Mouse (Mus musculus): ENCODE measurements at regions not wholly inside any gene's neighbourhood (a gene's known extent, or its start where the extent isn't known, plus 50 kb on each side); places are given as distances from the start of the nearest gene placed in this dataset.
"Not testable (repeated sequence)": the region's sequence is repeated elsewhere in the genome, so short reads cannot be mapped to it uniquely, and the experiment has no call there.

- Histone ChIP-seq H3K4me3 (no peak overlapping the region), H3K9ac (no peak overlapping the region), H3K9me3 (replicated peaks) (no peaks in the 10 kb centered on the region), H3K4me2 (replicated peaks) (no peak overlapping the region), H3K27ac (no peak overlapping the region), H3K4me1 (no peaks in the 10 kb centered on the region), H3K36me3 (no peaks in the 10 kb centered on the region), H3K27me3 (no peaks in the 10 kb centered on the region)
- no peak for ATAC-seq (ENCODE audit: low FRiP score)
- 89% methylated on average over 1 of the region's 1 CpGs for WGBS
Observed at GRCm38 (mm10) chr6:6496789-6497188, 81.7 kb downstream of the Sem1 start.

GRCm38 (mm10) chr6:6496336-6496735 is 82.1 kb downstream of the Sem1 start:
- H3K27me3 ChIP-seq: no peaks in the 10 kb centered on the region
- H3K9ac ChIP-seq: no peak overlapping the region
- no peak for ATAC-seq (ENCODE audit: low FRiP score)
- H3K4me2 ChIP-seq (replicated peaks): no peak overlapping the region
- no peaks in the 10 kb centered on the region for H3K36me3 ChIP-seq
- WGBS: 93% methylated on average over 4 of the region's 4 CpGs
- H3K4me1 ChIP-seq: no peaks in the 10 kb centered on the region
- no peak overlapping the region for H3K4me3 ChIP-seq
- no peaks in the 10 kb centered on the region for H3K9me3 ChIP-seq (replicated peaks)
- no peak overlapping the region for H3K27ac ChIP-seq

- H3K4me2 ChIP-seq (replicated peaks): no peak overlapping the region
Observed at GRCm38 (mm10) chr6:6488191-6488590, 90.3 kb downstream of the Sem1 start.

GRCm38 (mm10) chr6:6481596-6481995 is 96.9 kb downstream of the Sem1 start:
- not testable (repeated sequence) for H3K27ac ChIP-seq; H3K9me3 ChIP-seq (replicated peaks); H3K36me3 ChIP-seq; H3K4me2 ChIP-seq (replicated peaks); ATAC-seq (ENCODE audit: low FRiP score); H3K4me1 ChIP-seq; H3K4me3 ChIP-seq; H3K9ac ChIP-seq; H3K27me3 ChIP-seq
- WGBS: 85% methylated on average over 1 of the region's 1 CpGs

More at GRCm38 (mm10) chr6:6488191-6488590, 90.3 kb downstream of the Sem1 start:
- no peaks in the 10 kb centered on the region for H3K4me1 ChIP-seq
- no peaks in the 10 kb centered on the region for H3K36me3 ChIP-seq
- H3K9me3 ChIP-seq (replicated peaks): no peaks in the 10 kb centered on the region
- H3K27ac ChIP-seq: no peak overlapping the region
- H3K4me3 ChIP-seq: no peak overlapping the region
- no peak overlapping the region for H3K9ac ChIP-seq
- 93% methylated on average over 4 of the region's 4 CpGs for WGBS
- no peak for ATAC-seq (ENCODE audit: low FRiP score)
- no peaks in the 10 kb centered on the region for H3K27me3 ChIP-seq

- 59% methylated on average over 8 of the region's 8 CpGs for WGBS
- H3K27me3 ChIP-seq: no peaks in the 10 kb centered on the region
- no peak overlapping the region for H3K4me2 ChIP-seq (replicated peaks)
- H3K9ac ChIP-seq: no peak overlapping the region
- H3K9me3 ChIP-seq (replicated peaks): no peaks in the 10 kb centered on the region
- H3K4me3 ChIP-seq: no peak overlapping the region
- no peaks in the 10 kb centered on the region for H3K36me3 ChIP-seq
- no peaks in the 10 kb centered on the region for H3K4me1 ChIP-seq
- H3K27ac ChIP-seq: no peak overlapping the region
- no peak for ATAC-seq (ENCODE audit: low FRiP score)
Observed at GRCm38 (mm10) chr6:6470397-6470796, 108.1 kb downstream of the Sem1 start.

- Histone ChIP-seq H3K27ac (no peak overlapping the region), H3K4me2 (replicated peaks) (no peak overlapping the region), H3K4me1 (peaks cover 14% of the 10 kb centered on the region), H3K27me3 (no peaks in the 10 kb centered on the region), H3K9ac (no peak overlapping the region), H3K4me3 (no peak overlapping the region), H3K9me3 (replicated peaks) (no peaks in the 10 kb centered on the region), H3K36me3 (no peaks in the 10 kb centered on the region)
- 71% methylated on average over 1 of the region's 1 CpGs for WGBS
- ATAC-seq (ENCODE audit: low FRiP score): no peak
Observed at GRCm38 (mm10) chr6:6467526-6467925, 110.9 kb downstream of the Sem1 start.

DNA sequence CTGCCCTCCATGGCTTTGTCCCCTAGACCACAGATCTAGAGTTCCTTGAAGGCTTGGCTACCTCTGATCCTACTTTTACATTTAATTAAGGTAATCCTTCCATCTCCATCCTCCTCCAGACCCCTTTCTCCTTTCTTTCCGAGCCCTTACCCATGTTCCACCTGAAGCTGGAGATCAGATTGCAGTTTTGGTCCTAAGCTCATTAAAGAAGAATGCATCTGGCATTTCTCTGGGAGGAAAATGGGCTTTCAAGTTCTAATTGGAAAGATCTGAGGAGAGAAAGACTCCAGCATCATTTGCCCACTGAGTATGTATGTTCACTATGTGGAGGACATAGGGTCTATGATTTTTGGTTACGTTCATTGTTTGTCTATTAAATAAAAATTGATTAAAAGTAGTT is 112.2 kb downstream of the Sem1 start:
- 63% methylated on average over 2 of the region's 2 CpGs for WGBS
- Histone ChIP-seq H3K4me2 (replicated peaks) (no peak overlapping the region), H3K27me3 (no peaks in the 10 kb centered on the region), H3K9ac (no peak overlapping the region), H3K4me1 (peaks cover 14% of the 10 kb centered on the region), H3K4me3 (no peak overlapping the region), H3K27ac (no peak overlapping the region), H3K36me3 (no peaks in the 10 kb centered on the region), H3K9me3 (replicated peaks) (no peaks in the 10 kb centered on the region)
- ATAC-seq (ENCODE audit: low FRiP score): no peak

DNA sequence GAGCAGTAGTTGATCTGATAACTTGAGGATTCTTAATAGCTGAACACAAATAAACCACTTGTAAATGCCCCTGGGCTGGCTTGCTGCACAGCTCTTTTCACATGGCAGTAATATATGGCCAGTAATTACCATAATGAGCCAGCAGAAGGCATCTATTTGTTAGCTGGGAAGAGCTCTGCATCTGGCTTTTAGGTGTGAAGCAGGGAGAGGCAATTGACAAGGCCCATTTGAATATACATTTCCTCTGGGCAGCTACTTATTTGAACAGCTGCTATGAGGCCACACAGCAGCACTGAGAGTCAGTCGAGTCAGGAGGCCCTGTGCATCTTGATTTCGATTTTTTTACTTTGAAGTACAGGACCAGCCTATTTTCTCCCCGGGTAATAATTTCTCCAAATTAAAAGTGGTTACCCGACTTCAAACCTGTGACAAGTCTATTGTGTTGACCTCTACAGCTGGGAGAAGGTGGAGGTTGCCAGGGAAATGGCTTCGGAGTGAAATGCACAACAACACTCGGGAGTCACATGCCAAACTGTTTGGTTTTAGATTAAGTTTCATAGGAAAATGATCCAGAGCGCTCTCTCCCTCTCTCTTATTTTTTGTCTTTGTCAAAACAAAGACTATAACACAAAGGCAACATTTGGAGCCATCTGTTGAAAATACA is 114.5 kb downstream of the Sem1 start:
- no peak overlapping the region for H3K4me2 ChIP-seq (replicated peaks)
- 0 out of 2 replicates have a peak overlapping the region, but pooled peaks have one; percentile 18 for H3K27ac ChIP-seq
- H3K9ac ChIP-seq: no peak overlapping the region
- no peak overlapping the region for H3K4me3 ChIP-seq
- no peaks in the 10 kb centered on the region for H3K27me3 ChIP-seq
- 24% methylated on average over 7 of the region's 7 CpGs for WGBS
- H3K9me3 ChIP-seq (replicated peaks): no peaks in the 10 kb centered on the region
- ATAC-seq (ENCODE audit: low FRiP score): peak; percentile 79
- H3K4me1 ChIP-seq: peaks cover 24% of the 10 kb centered on the region
- no peaks in the 10 kb centered on the region for H3K36me3 ChIP-seq

DNA sequence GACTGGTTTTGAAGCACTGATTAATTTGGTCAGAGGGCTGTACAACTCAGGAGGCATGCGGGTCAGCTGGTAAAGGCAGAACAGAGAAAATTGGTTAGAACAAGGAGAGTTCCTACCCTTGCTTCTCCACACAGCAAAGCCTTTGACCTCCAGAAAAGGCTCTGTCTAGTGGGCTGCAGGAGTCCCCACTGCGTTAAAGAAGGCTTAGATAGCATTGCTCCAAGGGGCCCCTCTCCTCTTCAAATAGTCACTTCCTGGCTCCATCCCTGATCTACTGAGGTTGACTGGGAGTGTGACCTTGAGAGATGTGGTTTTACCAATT is 118.6 kb downstream of the Sem1 start:
- 9% methylated on average over 2 of the region's 2 CpGs for WGBS
- peak; percentile 72 for ATAC-seq (ENCODE audit: low FRiP score)
- Histone ChIP-seq H3K27me3 (no peaks in the 10 kb centered on the region), H3K27ac (no peak overlapping the region), H3K4me2 (replicated peaks) (peak overlapping the region; percentile 19; the same call in 1 of the 2 replicates), H3K9me3 (replicated peaks) (no peaks in the 10 kb centered on the region), H3K4me1 (peaks cover 25% of the 10 kb centered on the region), H3K36me3 (no peaks in the 10 kb centered on the region), H3K4me3 (no peak overlapping the region), H3K9ac (no peak overlapping the region)

- Histone ChIP-seq H3K4me1 (peaks cover 21% of the 10 kb centered on the region), H3K9ac (no peak overlapping the region), H3K27ac (no peak overlapping the region), H3K4me3 (no peak overlapping the region), H3K9me3 (replicated peaks) (no peaks in the 10 kb centered on the region), H3K4me2 (replicated peaks) (peak overlapping the region; percentile 19; the same call in 1 of the 2 replicates), H3K36me3 (no peaks in the 10 kb centered on the region), H3K27me3 (no peaks in the 10 kb centered on the region)
- peak; percentile 86 for ATAC-seq (ENCODE audit: low FRiP score)
- 18% methylated on average over 14 of the region's 14 CpGs for WGBS
Observed at GRCm38 (mm10) chr6:6459006-6459917, 119.2 kb downstream of the Sem1 start.

DNA sequence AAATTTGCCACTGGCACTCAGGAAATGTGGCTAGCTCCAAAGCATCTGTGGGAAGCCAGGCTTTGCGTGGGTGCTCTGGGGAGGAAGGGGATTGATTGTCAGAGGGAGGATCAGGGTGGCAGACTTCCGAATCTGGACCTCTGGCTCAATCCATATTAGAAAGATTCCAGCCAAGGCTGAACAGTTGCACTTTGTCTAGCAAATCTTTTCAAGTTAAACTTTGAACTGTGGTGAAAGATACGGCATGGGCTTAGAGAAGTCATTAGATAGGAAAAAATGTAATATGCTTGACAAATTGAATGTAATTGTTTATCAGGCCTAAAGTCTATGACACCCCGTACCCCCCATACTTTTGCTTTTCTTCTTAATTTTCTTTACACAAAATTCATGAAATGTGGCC is 120.7 kb downstream of the Sem1 start:
- Histone ChIP-seq H3K9me3 (replicated peaks) (no peaks in the 10 kb centered on the region), H3K36me3 (no peaks in the 10 kb centered on the region), H3K4me1 (peaks cover 11% of the 10 kb centered on the region), H3K9ac (no peak overlapping the region), H3K4me2 (replicated peaks) (no peak overlapping the region), H3K27ac (no peak overlapping the region), H3K4me3 (no peak overlapping the region), H3K27me3 (no peaks in the 10 kb centered on the region)
- ATAC-seq (ENCODE audit: low FRiP score): no peak
- 74% methylated on average over 4 of the region's 4 CpGs for WGBS

GRCm38 (mm10) chr6:6457001-6457400 is 121.5 kb downstream of the Sem1 start:
- H3K4me2 ChIP-seq (replicated peaks): no peak overlapping the region
- peaks cover 11% of the 10 kb centered on the region for H3K4me1 ChIP-seq
- WGBS: 90% methylated on average over 5 of the region's 5 CpGs

GRCm38 (mm10) chr6:6455566-6455965 is 122.9 kb downstream of the Sem1 start:
- no peaks in the 10 kb centered on the region for H3K36me3 ChIP-seq
- no peak overlapping the region for H3K27ac ChIP-seq
- H3K4me2 ChIP-seq (replicated peaks): no peak overlapping the region
- no peak overlapping the region for H3K9ac ChIP-seq
- no peaks in the 10 kb centered on the region for H3K9me3 ChIP-seq (replicated peaks)
- no peaks in the 10 kb centered on the region for H3K27me3 ChIP-seq
- 83% methylated on average over 5 of the region's 5 CpGs for WGBS
- peaks cover 11% of the 10 kb centered on the region for H3K4me1 ChIP-seq
- ATAC-seq (ENCODE audit: low FRiP score): no peak
- no peak overlapping the region for H3K4me3 ChIP-seq

More at GRCm38 (mm10) chr6:6457001-6457400, 121.5 kb downstream of the Sem1 start:
- ATAC-seq (ENCODE audit: low FRiP score): no peak
- H3K4me3 ChIP-seq: no peak overlapping the region
- no peak overlapping the region for H3K9ac ChIP-seq
- H3K27ac ChIP-seq: no peak overlapping the region
- H3K27me3 ChIP-seq: no peaks in the 10 kb centered on the region
- H3K9me3 ChIP-seq (replicated peaks): no peaks in the 10 kb centered on the region
- no peaks in the 10 kb centered on the region for H3K36me3 ChIP-seq
